Mouse (Mus musculus) macrophage (primary cell): ENCODE measurements around the gene Calcrl. TPM values are rescaled to one million over a fixed set of nuclear protein-coding genes. Genes with fewer than 3 reads are reported as not detected.

Experiments used
- H3K27ac ChIP-seq: fragments of 350-480 bp; formaldehyde crosslinking; 2 replicates; pipeline ENCODE4 v1.9.0; 2021
- H3K36me3 ChIP-seq: fragments of 350-480 bp; formaldehyde crosslinking; 2 replicates; pipeline ENCODE4 v1.9.0; 2021; ENCODE audit errors: inconsistent target
- H3K4me3 ChIP-seq: fragments of 350-480 bp; formaldehyde crosslinking; 2 replicates; pipeline ENCODE4 v1.9.0; 2021; ENCODE audit errors: inconsistent target
- H3K79me2 ChIP-seq: fragments of 350-480 bp; formaldehyde crosslinking; 2 replicates; pipeline ENCODE4 v1.9.0; 2021; ENCODE audit errors: inconsistent target
- WGBS: methylation state at CpG from one replicate; pipeline ENCODE4 v1.1.7; 2026; ENCODE audit warnings: inconsistent platforms; ENCODE audit not compliant: missing documents; 5-methylcytosine and 5-hydroxymethylcytosine counted together
- polyA plus RNA-seq: library from polyadenylated mRNA; stranded (reverse); fragments of 250-400 nt; gene quantifications from 3 replicates; pipeline ENCODE4 v1.2.4, GENCODE M21; 2018; ENCODE audit warnings: inconsistent platforms

Gene Calcrl
- polyA plus RNA-seq, 1 experiment from 2014 or later: 16.1 TPM

DNA sequence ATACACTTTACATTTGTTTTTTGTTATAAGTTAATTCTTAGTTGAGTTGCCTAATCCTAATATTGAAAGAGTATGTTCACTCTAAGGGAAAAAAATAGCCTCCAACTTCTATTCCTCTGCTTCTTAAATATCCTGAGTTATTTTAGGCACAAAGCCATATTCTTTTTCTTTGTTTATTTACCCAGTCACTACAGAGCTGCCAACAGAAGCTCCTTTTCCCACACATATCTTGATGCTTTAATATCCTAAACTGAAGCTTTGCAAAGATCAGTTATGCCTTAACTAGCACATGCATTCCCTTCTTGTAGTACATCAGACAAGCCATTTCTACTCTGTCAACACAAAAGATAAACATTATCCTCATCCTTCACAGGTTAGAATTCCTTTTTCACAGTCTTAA lies 42.7 kb downstream of the Calcrl start:
- H3K36me3 ChIP-seq: no peaks in the 10 kb centered on the region
- no peak overlapping the region for H3K27ac ChIP-seq
- H3K79me2 ChIP-seq: no peaks in the 10 kb centered on the region
- no peak overlapping the region for H3K4me3 ChIP-seq

DNA sequence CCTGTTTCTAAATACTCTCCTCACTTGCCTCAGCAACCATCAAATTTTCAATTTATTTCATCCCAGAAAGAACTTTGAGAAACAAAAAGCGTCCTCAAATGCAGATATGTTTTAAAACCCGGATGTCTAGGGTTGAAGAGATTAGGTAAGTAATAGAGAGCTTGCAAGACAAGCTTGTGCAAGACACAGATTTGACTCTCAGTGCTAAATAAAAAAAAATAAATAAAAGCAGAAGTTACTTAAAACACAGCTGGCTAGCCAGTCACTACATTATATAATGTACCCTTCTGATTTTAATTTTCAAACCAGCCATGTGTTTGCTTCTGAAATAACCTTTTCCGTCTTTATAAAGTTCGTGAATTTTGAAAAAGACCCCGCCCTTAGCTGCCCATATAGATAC lies 43.2 kb downstream of the Calcrl start:
- no peak overlapping the region for H3K4me3 ChIP-seq
- 50% methylated on average over 5 of the region's 5 CpGs for WGBS
- H3K79me2 ChIP-seq: no peaks in the 10 kb centered on the region
- no peak overlapping the region for H3K27ac ChIP-seq
- H3K36me3 ChIP-seq: no peaks in the 10 kb centered on the region

DNA sequence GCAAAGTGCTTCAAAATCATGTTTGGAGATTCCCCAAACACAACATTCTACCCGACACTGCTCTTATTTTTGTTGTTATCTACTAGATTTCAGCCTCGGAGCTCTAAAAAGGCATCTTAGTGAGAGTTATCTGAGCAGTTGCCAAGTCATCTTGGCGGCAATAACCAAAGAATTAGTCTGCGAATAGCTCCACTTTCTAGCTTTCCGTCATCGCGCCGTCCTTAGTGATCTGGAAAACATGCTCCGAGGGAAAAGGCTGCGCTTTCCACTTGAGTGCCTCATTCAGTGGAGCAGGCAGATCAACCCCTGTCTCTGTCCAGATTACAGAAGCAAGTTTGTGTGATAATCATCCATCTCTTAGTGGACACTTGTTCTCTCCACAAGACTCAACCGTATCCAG lies 44.4 kb downstream of the Calcrl start:
- 96% methylated on average over 11 of the region's 11 CpGs for WGBS
- no peak overlapping the region for H3K4me3 ChIP-seq
- H3K36me3 ChIP-seq: no peaks in the 10 kb centered on the region
- H3K79me2 ChIP-seq: no peaks in the 10 kb centered on the region
- no peak overlapping the region for H3K27ac ChIP-seq

DNA sequence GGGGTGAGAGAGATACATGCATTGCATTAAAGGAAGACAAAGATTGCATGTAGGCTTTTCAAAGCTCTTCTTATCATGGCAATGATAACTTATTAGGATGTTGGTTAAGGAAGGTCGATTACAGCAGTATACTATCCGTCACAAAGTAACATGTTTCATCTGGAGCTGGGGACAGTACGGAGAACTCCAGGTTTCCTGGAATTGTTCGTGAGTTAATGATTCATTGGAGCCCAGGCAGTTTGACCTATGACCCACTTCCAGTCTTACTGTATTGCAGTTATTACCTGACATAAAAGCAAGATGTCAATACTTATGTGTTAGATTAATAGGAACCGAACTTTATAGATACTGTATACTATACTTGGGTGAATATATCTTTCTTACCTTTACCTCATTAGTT lies 46.5 kb downstream of the Calcrl start:
- WGBS: 87% methylated on average over 5 of the region's 5 CpGs

DNA sequence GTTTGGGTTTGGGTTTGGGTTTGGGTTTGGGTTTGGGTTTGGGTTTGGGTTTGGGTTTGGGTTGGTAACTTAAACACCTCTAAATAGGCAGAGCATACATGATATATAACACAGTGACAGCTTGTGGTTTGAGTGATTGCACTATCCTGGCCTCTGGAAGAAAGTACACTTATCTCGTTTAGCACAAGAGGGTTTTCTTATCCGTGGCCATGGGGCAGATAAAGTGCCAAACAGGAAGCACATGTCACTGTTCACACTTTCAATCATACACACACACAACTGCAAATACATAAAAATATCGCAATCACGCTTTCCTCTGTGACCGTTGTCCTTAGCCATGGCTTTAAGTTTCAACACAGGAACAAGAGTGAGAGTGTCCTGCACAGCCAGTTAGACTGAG lies 56.0 kb downstream of the Calcrl start:
- WGBS: 23% methylated on average over 5 of the region's 5 CpGs
- Histone ChIP-seq H3K4me3 (no peak overlapping the region), H3K79me2 (no peaks in the 10 kb centered on the region), H3K36me3 (peaks cover 17% of the 10 kb centered on the region), H3K27ac (no peak overlapping the region)

More for the DNA sequence above, 46.5 kb downstream of the Calcrl start:
- H3K4me3 ChIP-seq: no peak overlapping the region
- no peak overlapping the region for H3K27ac ChIP-seq
- H3K79me2 ChIP-seq: no peaks in the 10 kb centered on the region
- H3K36me3 ChIP-seq: peaks cover 8% of the 10 kb centered on the region; the same call in 1 of the 2 replicates

DNA sequence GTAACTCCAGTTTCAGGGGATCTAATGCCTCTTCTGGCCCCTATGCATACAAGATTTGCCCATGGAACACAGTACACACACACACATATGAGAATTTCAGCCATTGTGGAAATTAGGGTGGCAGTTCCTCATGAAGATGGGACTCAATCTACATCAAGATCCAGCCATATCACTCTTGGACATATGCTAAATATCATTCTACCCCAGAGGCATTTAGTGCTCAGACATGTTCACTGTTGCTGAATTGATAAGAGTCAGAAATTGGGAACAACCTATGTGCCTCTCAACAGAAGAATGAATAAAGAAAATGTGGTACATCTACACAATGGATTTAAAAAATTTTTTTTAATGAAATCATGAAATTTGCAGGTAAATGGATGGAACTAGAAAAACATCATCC lies 58.5 kb downstream of the Calcrl start:
- Histone ChIP-seq H3K79me2 (no peaks in the 10 kb centered on the region), H3K4me3 (no peak overlapping the region), H3K36me3 (peaks cover 6% of the 10 kb centered on the region; the same call in 1 of the 2 replicates), H3K27ac (no peak overlapping the region)

DNA sequence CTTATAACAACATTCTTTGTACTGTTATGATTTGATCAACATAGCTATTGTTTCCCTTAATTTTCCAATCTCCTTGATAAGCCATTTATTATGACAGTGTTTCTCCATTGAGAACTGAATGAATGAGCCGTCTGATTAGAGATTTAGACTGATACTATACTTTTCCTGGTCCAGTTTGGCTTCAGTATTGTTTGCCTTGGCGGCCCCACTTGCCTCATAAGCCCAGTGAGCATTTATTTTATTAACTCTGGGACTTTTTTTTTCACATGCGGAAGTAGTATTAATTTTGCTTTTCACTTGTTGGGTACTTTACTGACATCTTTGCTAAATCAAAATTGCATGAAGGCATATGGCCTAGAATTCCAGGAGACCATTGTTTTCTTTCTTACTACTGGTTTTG lies 59.9 kb downstream of the Calcrl start:
- WGBS: 94% methylated on average over 3 of the region's 3 CpGs
- Histone ChIP-seq H3K4me3 (no peak overlapping the region), H3K79me2 (no peaks in the 10 kb centered on the region), H3K36me3 (peaks cover 6% of the 10 kb centered on the region; the same call in 1 of the 2 replicates), H3K27ac (no peak overlapping the region)

DNA sequence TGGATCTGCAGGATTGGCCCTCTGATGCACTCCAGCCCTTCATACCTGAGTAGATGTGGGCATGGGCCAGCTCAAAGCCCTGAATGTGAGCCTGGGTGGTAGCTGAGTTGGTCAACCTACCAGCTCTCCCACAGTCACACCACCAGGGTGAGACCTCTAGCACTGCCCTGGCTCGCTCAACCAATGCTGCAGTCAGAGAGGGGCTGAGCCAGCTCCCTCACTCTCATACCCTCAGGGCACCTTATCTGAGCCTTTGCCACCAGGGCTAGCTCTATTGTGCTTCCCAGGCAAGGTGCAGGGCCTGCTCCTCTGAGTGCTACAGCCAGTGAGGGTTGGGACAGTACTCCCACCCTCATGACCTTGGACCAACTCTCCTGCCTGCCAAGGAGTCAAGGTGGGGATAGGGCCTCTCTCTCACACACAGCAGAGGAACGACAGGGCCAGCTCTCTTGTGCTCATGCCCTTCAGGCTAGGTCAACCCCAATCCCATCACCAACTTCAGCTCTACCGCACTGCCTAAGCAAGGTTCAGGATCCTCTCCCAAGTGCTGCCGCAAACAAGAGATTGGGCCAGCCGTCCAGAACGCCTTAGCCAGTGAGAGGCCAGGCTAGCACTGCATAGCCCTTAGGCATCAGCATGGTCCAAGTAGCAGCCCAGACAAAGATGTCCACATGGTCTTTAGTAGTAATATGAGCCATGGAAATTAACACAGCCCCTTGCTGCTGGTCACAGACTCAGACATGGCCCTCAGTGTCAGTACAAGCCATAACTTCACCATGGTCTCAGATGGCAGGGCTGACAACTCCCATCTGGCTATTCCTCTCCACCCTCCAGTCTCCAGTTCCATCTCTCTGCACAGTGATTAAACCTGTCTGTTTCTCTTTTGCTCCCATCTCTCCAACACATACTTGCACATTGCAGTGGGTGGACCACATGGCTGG lies 62.2 kb downstream of the Calcrl start:
- no peak overlapping the region for H3K27ac ChIP-seq
- H3K79me2 ChIP-seq: no peaks in the 10 kb centered on the region
- no peak overlapping the region for H3K4me3 ChIP-seq
- peaks cover 6% of the 10 kb centered on the region; the same call in 1 of the 2 replicates for H3K36me3 ChIP-seq
- WGBS: 91% methylated on average over 5 of the region's 6 CpGs

DNA sequence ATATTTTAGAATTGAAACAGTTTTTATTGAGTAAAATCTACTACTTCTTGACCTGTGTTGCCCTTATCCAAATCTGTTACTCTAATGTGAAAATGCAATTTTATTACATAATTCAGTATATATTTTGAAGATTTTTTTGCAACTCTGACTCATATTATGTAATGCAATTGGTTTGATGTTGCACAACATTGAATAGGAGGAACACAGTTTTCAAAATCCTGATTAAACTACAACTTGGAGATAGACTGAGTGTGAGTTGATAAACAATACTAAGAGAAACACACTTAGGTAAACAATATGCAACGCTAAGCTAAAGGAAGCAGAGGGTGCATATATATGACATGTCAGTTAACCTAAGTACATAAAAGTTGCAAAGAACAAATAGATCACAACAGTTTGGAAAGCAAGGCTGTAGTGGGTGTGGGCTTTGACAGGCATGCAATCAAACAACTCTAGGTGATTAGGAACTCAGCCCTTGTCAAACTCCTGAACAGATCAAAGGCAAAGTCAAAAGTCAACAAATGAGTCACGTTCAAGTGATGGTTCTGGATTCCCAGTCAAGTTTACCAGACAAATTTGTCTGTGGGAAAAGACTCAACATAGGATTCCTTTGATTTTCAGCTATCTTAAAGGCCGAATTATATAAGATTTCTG lies 66.4 kb downstream of the Calcrl start:
- WGBS: 89% methylated on average over 3 of the region's 3 CpGs

DNA sequence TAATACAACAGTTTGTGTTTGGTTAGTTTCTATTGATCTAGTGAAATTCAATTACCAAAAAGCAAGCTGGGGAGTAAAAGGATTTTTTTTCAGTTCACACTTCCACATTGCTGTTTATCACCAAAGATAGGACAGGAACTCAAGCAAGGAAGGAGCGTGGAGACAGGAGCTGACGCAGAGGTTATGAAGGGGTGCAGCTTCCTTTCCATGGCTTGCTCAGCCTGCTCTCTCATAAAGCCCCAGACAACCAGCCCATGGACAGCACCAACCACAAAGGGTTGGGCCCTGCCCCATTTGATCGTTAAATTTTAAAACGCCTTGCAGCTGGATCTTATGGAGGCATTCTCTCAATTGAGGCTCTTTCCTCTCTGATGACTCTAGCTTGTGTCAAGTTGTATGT lies 69.9 kb downstream of the Calcrl start:
- H3K36me3 ChIP-seq: no peaks in the 10 kb centered on the region
- H3K27ac ChIP-seq: no peak overlapping the region
- H3K79me2 ChIP-seq: no peaks in the 10 kb centered on the region
- WGBS: 68% methylated on average over 4 of the region's 4 CpGs
- H3K4me3 ChIP-seq: no peak overlapping the region

More for the DNA sequence above, 66.4 kb downstream of the Calcrl start:
- no peaks in the 10 kb centered on the region for H3K79me2 ChIP-seq
- H3K27ac ChIP-seq: no peak overlapping the region
- no peak overlapping the region for H3K4me3 ChIP-seq
- H3K36me3 ChIP-seq: no peaks in the 10 kb centered on the region

DNA sequence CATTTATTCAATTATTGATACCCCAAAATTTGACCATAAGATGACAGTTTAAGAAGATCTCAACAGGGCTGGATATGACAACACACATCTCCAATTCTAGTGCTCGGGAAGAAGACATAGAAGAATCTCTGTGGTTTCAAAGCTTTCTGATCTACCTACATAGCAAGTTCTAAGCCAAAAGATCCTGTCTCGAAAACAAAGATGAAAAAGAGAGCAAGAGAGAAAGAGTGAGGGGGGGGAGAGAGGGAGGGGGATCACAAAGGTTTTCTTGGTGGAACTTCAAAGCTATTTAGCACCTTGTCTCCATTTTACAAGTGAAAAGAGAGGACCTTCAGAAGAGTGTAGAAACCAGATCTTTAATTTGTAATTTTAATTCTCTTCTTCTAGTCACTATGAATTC lies 77.8 kb downstream of the Calcrl start:
- WGBS: 100% methylated on average over 2 of the region's 2 CpGs
- peaks cover 16% of the 10 kb centered on the region; the same call in 1 of the 2 replicates for H3K36me3 ChIP-seq
- no peak overlapping the region for H3K4me3 ChIP-seq
- H3K79me2 ChIP-seq: no peaks in the 10 kb centered on the region
- no peak overlapping the region for H3K27ac ChIP-seq

DNA sequence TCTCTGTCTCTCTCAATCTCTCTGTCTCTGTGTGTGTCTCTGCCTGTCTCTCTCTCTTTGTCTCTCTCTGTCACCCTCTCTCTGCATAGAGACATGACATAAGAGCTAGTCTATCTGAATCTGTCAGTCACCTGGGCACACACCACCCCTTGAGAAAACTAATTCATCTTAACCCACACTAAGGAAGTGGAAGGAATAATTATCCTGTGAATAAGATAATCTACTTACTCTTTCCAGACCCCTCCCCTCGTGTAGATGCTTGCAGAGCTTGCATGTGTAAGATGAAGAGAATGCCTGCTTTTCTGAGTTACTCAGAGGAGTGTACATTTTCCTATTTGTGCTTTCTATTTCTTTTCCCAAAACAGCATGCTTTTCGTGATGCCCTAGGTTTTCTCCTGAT lies 81.5 kb downstream of the Calcrl start:
- H3K4me3 ChIP-seq: no peak overlapping the region
- WGBS: 79% methylated on average over 2 of the region's 2 CpGs
- H3K27ac ChIP-seq: no peak overlapping the region
- no peaks in the 10 kb centered on the region for H3K79me2 ChIP-seq
- H3K36me3 ChIP-seq: peaks cover 16% of the 10 kb centered on the region; the same call in 1 of the 2 replicates

DNA sequence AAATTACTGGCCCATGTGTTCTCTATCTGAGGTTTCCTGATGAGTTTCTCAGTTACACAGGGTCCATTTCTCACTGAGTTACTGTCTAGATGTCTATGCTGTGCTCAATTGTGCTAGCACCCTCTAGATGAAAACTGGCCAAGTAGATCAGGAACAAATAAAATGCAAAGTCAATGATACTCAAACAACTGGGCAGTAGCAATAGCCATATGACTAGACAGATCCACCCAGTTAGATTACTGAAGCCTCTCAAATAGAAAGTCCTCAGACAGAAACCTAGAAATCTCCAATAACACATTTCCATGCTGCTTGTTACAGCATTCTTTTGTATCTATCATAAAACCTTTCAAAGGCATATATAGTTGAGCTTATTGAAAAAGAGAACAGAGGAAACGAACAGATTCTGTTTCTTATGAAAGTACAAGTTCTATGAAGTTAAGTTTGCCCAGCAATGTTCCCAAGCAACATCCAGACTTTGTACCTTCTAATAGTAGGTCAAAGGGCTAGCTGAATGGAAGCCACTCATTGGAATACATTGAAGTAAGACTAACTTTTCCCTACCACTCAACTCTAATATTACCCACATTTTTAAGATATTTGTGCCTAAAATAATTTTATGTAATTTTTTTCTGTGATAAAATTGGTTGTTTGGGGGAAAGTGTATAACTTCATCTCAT lies 87.3 kb downstream of the Calcrl start:
- H3K79me2 ChIP-seq: no peaks in the 10 kb centered on the region
- no peak overlapping the region for H3K4me3 ChIP-seq
- WGBS: 89% methylated on average over 1 of the region's 1 CpGs
- H3K36me3 ChIP-seq: peaks cover 5% of the 10 kb centered on the region; the same call in 1 of the 2 replicates
- H3K27ac ChIP-seq: no peak overlapping the region

DNA sequence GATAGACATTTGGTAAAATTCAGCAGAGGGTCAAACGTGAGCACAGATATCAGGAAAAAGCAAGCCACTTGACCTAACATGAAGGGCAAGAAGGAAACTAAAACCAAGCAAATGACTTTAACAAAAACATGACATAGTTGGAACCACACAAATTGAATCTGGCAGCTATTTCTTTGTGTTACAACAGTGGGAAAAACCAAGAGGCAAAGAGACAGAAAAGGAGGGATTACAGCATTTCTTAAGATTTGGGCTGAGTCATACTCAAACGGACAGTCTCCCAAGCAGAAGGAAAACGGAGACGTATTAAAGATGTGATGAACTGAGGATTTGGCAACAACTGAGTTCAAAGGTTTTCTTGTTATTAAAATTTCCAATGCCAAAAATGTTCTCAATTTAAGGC lies 88.9 kb downstream of the Calcrl start:
- Histone ChIP-seq H3K27ac (no peak overlapping the region), H3K79me2 (no peaks in the 10 kb centered on the region), H3K4me3 (no peak overlapping the region), H3K36me3 (peaks cover 8% of the 10 kb centered on the region; the same call in 1 of the 2 replicates)
- 77% methylated on average over 4 of the region's 4 CpGs for WGBS
